Mouse (Mus musculus) heart, embryonic 16.5 days (tissue): ENCODE results near the gene Prrt3. TPM values are rescaled to one million over a fixed set of nuclear protein-coding genes. Genes with fewer than 3 reads are reported as not detected.

Experiments
- microRNA-seq: library from miRNA; unstranded; fragments of <30 nt; microRNA quantifications from one replicate; pipeline ENCODE4, GENCODE M21; 2017
- polyA plus RNA-seq: library from polyadenylated mRNA; unstranded; fragments of >200 nt; fragmentation: Nextera tagmentation; extraction: Ambion mirVana; gene quantifications from 2 replicates; pipeline ENCODE4 v1.2.1, GENCODE M21; 2015

The Prrt3 gene
- polyA plus RNA-seq, 1 experiment from 2014 or later = 0.26 TPM

Small RNA genes lying within 50 kb of the gene (microRNA-seq; reads per million reads assigned to microRNA genes)
- not detected for gene Gm23365

Other genes starting within 250 kb of the Prrt3 start
- gene Cpne9, start 219.6 kb downstream of the Prrt3 start, polyA plus RNA-seq = 0.11 TPM in 1 of 2 replicates, not detected in the other
- 11.6 and 12.3 TPM in 2 replicates for gene Brpf1, start 194.8 kb downstream of the Prrt3 start, polyA plus RNA-seq
- 8.1 and 9.9 TPM in 2 replicates for gene Ogg1, start 175.0 kb downstream of the Prrt3 start, polyA plus RNA-seq
- gene Camk1, start 157.9 kb downstream of the Prrt3 start, polyA plus RNA-seq = 117 and 122 TPM in 2 replicates
- gene Tada3, start 124.0 kb downstream of the Prrt3 start, polyA plus RNA-seq = 40.3 and 41.1 TPM in 2 replicates
- gene Arpc4, start 123.8 kb downstream of the Prrt3 start, polyA plus RNA-seq = 250 and 261 TPM in 2 replicates
- 2.3 and 3.0 TPM in 2 replicates for gene Ttll3, start 112.7 kb downstream of the Prrt3 start, polyA plus RNA-seq
- gene Rpusd3, start 82.6 kb downstream of the Prrt3 start, polyA plus RNA-seq = 14.2 and 15.0 TPM in 2 replicates
- 0.29 TPM in 1 of 2 replicates, not detected in the other for gene Cidec, start 66.2 kb downstream of the Prrt3 start, polyA plus RNA-seq
- gene Jagn1, start 59.4 kb downstream of the Prrt3 start, polyA plus RNA-seq = 64.5 and 65.2 TPM in 2 replicates
- gene Il17re, start 43.4 kb downstream of the Prrt3 start, polyA plus RNA-seq = 1.8 and 3.1 TPM in 2 replicates
- gene Il17rc, start 30.5 kb downstream of the Prrt3 start, polyA plus RNA-seq = 15.5 and 16.1 TPM in 2 replicates
- 44.8 and 46.8 TPM in 2 replicates for gene Creld1, start 18.6 kb downstream of the Prrt3 start, polyA plus RNA-seq
- 89.7 and 94.5 TPM in 2 replicates for gene Emc3, start 29.7 kb upstream of the Prrt3 start, polyA plus RNA-seq
- gene Fancd2, start 29.8 kb upstream of the Prrt3 start, polyA plus RNA-seq = 8.3 and 8.4 TPM in 2 replicates
- 0.30 TPM in 1 of 2 replicates, not detected in the other for gene Fancd2os, start 98.8 kb upstream of the Prrt3 start, polyA plus RNA-seq
- 164 and 178 TPM in 2 replicates for gene Brk1, start 102.8 kb upstream of the Prrt3 start, polyA plus RNA-seq
- 28.8 and 29.4 TPM in 2 replicates for gene Vhl, start 122.0 kb upstream of the Prrt3 start, polyA plus RNA-seq
- 5.0 and 5.5 TPM in 2 replicates for gene Irak2, start 136.5 kb upstream of the Prrt3 start, polyA plus RNA-seq
- 0.49 and 0.74 TPM in 2 replicates for gene Tatdn2, start 195.1 kb upstream of the Prrt3 start, polyA plus RNA-seq
- gene Ghrl, start 217.9 kb upstream of the Prrt3 start, polyA plus RNA-seq = 0.17 and 0.30 TPM in 2 replicates
- 187 TPM in 2 replicates for gene Sec13, start 238.8 kb upstream of the Prrt3 start, polyA plus RNA-seq